Mouse (Mus musculus): Measurements from ENCODE around the gene Ppfibp2. TPM values are rescaled to one million over a fixed set of nuclear protein-coding genes. Genes with fewer than 3 reads are reported as not detected.
A peak's percentile ranks its signal among the peaks of the same experiment; 100 is the strongest.

Gene Ppfibp2
- polyA plus RNA-seq, 1 experiment from 2014 or later: 5.4 TPM

GRCm38 (mm10) chr7:107742963-107743465, 148.0 kb downstream of the Ppfibp2 start:
- H3K36me3 ChIP-seq (ENCODE audit: insufficient read depth): 0 out of 2 replicates have a peak, but pooled peaks cover 7% of the 10 kb centered on the region
- H3K9me3 ChIP-seq (ENCODE audit: low read depth, low read length): no peaks in the 10 kb centered on the region
- no peak overlapping the region for H3K4me2 ChIP-seq
- H3K9ac ChIP-seq: no peak overlapping the region
- no peak overlapping the region for H3K27ac ChIP-seq (ENCODE audit: low read depth)
- no peaks in the 10 kb centered on the region for H3K27me3 ChIP-seq (ENCODE audit: insufficient read depth, low read length)
- WGBS: 89% methylated on average over 10 of the region's 10 CpGs
- no peak for DNase-seq
- no peak for TF ChIP-seq CTCF (IDR thresholded peaks at IDR 0.05; ENCODE audit: low read depth)
- ATAC-seq (ENCODE audit: insufficient read depth): no peak
- no peak overlapping the region for H3K4me3 ChIP-seq (ENCODE audit: low read depth, low read length)
- no peaks in the 10 kb centered on the region for H3K4me1 ChIP-seq (ENCODE audit: insufficient read depth)

- no peak for DNase-seq
- Histone ChIP-seq H3K4me1 (ENCODE audit: insufficient read depth) (no peaks in the 10 kb centered on the region), H3K27me3 (ENCODE audit: insufficient read depth, low read length) (no peaks in the 10 kb centered on the region), H3K36me3 (ENCODE audit: insufficient read depth) (0 out of 2 replicates have a peak, but pooled peaks cover 7% of the 10 kb centered on the region), H3K9ac (no peak overlapping the region), H3K27ac (ENCODE audit: low read depth) (no peak overlapping the region), H3K4me3 (ENCODE audit: low read depth, low read length) (no peak overlapping the region), H3K9me3 (ENCODE audit: low read depth, low read length) (no peaks in the 10 kb centered on the region), H3K4me2 (no peak overlapping the region)
- WGBS: 88% methylated on average over 4 of the region's 4 CpGs
- TF ChIP-seq CTCF (IDR thresholded peaks at IDR 0.05; ENCODE audit: low read depth): no peak
- no peak for ATAC-seq (ENCODE audit: insufficient read depth)
These were observed 149.4 kb downstream of the Ppfibp2 start for GRCm38 (mm10) chr7:107744454-107744853.

DNA sequence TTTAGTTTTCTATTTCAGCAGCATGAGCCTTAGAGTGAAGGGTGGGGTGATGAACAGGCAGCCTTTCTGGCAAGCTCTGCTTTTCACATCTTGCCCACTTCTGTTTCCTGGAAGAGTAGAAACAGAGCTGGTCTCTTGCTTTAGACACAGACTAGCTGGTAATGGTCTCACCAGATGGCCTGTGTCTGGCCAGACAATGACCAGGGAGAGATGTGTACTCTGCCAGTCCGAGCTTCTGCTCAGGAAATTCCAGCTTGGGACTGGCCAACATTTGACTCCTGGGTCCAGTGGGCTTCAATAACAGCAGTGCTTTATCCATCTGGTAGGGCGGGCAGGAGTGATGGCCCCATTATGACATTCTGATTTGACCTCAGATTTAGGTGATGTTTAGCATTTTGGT, 150.1 kb downstream of the Ppfibp2 start:
- Histone ChIP-seq H3K4me1 (ENCODE audit: insufficient read depth) (no peaks in the 10 kb centered on the region), H3K9me3 (ENCODE audit: low read depth, low read length) (no peaks in the 10 kb centered on the region), H3K9ac (no peak overlapping the region), H3K4me3 (ENCODE audit: low read depth, low read length) (no peak overlapping the region), H3K27me3 (ENCODE audit: insufficient read depth, low read length) (no peaks in the 10 kb centered on the region), H3K27ac (ENCODE audit: low read depth) (no peak overlapping the region), H3K4me2 (no peak overlapping the region), H3K36me3 (ENCODE audit: insufficient read depth) (0 out of 2 replicates have a peak, but pooled peaks cover 7% of the 10 kb centered on the region)
- ATAC-seq (ENCODE audit: insufficient read depth) (no peak), DNase-seq (no peak)
- TF ChIP-seq CTCF (IDR thresholded peaks at IDR 0.05; ENCODE audit: low read depth): no peak
- 67% methylated on average over 2 of the region's 2 CpGs for WGBS

- Histone ChIP-seq H3K9me3 (ENCODE audit: low read depth, low read length) (no peaks in the 10 kb centered on the region), H3K36me3 (ENCODE audit: insufficient read depth) (0 out of 2 replicates have a peak, but pooled peaks cover 7% of the 10 kb centered on the region), H3K27ac (ENCODE audit: low read depth) (no peak overlapping the region), H3K4me1 (ENCODE audit: insufficient read depth) (no peaks in the 10 kb centered on the region), H3K9ac (no peak overlapping the region), H3K4me3 (ENCODE audit: low read depth, low read length) (no peak overlapping the region), H3K27me3 (ENCODE audit: insufficient read depth, low read length) (no peaks in the 10 kb centered on the region), H3K4me2 (no peak overlapping the region)
- 85% methylated on average over 8 of the region's 8 CpGs for WGBS
- DNase-seq: no peak
- ATAC-seq (ENCODE audit: insufficient read depth): no peak
- TF ChIP-seq CTCF (IDR thresholded peaks at IDR 0.05; ENCODE audit: low read depth): no peak
These were observed 151.0 kb downstream of the Ppfibp2 start for GRCm38 (mm10) chr7:107746036-107746435.

- TF ChIP-seq CTCF (IDR thresholded peaks at IDR 0.05; ENCODE audit: low read depth): no peak
- no peak overlapping the region for H3K4me2 ChIP-seq
- no peaks in the 10 kb centered on the region for H3K9me3 ChIP-seq (ENCODE audit: low read depth, low read length)
- no peaks in the 10 kb centered on the region for H3K27me3 ChIP-seq (ENCODE audit: insufficient read depth, low read length)
- 81% methylated on average over 9 of the region's 9 CpGs for WGBS
- H3K27ac ChIP-seq (ENCODE audit: low read depth): no peak overlapping the region
- H3K4me1 ChIP-seq (ENCODE audit: insufficient read depth): no peaks in the 10 kb centered on the region
- DNase-seq (no peak), ATAC-seq (ENCODE audit: insufficient read depth) (no peak)
- H3K9ac ChIP-seq: no peak overlapping the region
- H3K36me3 ChIP-seq (ENCODE audit: insufficient read depth): 0 out of 2 replicates have a peak, but pooled peaks cover 7% of the 10 kb centered on the region
- no peak overlapping the region for H3K4me3 ChIP-seq (ENCODE audit: low read depth, low read length)
These were observed 152.5 kb downstream of the Ppfibp2 start for GRCm38 (mm10) chr7:107747476-107747875.

DNA sequence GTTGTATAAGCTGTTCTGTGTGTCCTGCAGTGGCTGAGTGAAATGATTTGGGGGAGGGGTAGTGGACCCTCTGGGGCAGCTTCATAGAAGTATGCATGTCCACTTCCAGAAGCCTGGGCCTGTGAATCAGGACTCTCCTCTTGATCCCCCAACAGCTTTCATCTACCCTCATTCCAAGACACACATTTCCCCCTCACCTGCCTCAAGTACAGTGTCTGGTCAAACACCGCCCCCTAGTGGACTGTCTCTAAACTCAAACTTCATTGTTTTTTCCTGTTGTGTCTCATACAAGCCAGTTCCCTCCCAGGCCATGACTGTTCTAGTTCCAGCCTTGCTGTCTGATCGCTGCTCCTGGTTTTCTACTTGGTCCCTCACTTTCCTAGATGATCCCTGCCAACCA, 152.9 kb downstream of the Ppfibp2 start:
- 18% methylated on average over 2 of the region's 2 CpGs for WGBS
- ATAC-seq (ENCODE audit: insufficient read depth): peak; percentile 32; the same call in 1 of the 2 replicates
- H3K27ac ChIP-seq (ENCODE audit: low read depth): no peak overlapping the region

GRCm38 (mm10) chr7:107749270-107749669, 154.3 kb downstream of the Ppfibp2 start:
- H3K4me3 ChIP-seq (ENCODE audit: low read depth, low read length): no peak overlapping the region
- no peak overlapping the region for H3K9ac ChIP-seq
- H3K36me3 ChIP-seq (ENCODE audit: insufficient read depth): no peaks in the 10 kb centered on the region
- H3K27ac ChIP-seq (ENCODE audit: low read depth): no peak overlapping the region
- no peaks in the 10 kb centered on the region for H3K27me3 ChIP-seq (ENCODE audit: insufficient read depth, low read length)
- H3K4me2 ChIP-seq: no peak overlapping the region
- 14% methylated on average over 3 of the region's 3 CpGs for WGBS
- H3K9me3 ChIP-seq (ENCODE audit: low read depth, low read length): no peaks in the 10 kb centered on the region
- DNase-seq: peak; percentile 84
- no peaks in the 10 kb centered on the region for H3K4me1 ChIP-seq (ENCODE audit: insufficient read depth)
- TF ChIP-seq CTCF (IDR thresholded peaks at IDR 0.05; ENCODE audit: low read depth): peak; percentile 73
- ATAC-seq (ENCODE audit: insufficient read depth): 0 out of 2 replicates have a peak, but pooled peaks have one; percentile 29

More for the DNA sequence above, 152.9 kb downstream of the Ppfibp2 start:
- H3K4me2 ChIP-seq: no peak overlapping the region
- no peak overlapping the region for H3K4me3 ChIP-seq (ENCODE audit: low read depth, low read length)
- H3K9ac ChIP-seq: no peak overlapping the region
- peak; percentile 76 for DNase-seq
- 0 out of 2 replicates have a peak, but pooled peaks cover 7% of the 10 kb centered on the region for H3K36me3 ChIP-seq (ENCODE audit: insufficient read depth)
- peak; percentile 87 for TF ChIP-seq CTCF (IDR thresholded peaks at IDR 0.05; ENCODE audit: low read depth)
- no peaks in the 10 kb centered on the region for H3K27me3 ChIP-seq (ENCODE audit: insufficient read depth, low read length)
- H3K4me1 ChIP-seq (ENCODE audit: insufficient read depth): no peaks in the 10 kb centered on the region
- no peaks in the 10 kb centered on the region for H3K9me3 ChIP-seq (ENCODE audit: low read depth, low read length)
